ENCODE assay signal across 18 mouse cellular contexts in the genomic region with DNA sequence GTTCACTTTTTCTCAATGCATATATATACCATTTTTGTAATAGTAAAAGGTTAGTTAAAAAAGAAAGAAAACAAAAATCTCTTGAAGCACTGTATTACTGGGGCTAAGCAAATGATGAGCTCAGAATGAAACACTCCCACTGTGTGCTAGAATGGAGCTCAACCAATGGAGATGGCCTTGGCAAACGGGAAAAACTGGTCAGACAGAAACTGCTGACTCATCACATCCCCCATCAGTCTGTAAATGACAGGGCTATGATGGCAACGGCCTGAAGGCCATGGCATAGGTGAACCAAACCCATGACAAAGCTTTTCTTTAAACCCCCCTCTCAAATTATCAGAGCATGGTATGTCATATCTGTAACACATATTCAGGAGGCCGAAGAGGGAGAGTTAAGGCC.
"Had no signal": no experiment of that assay in that cellular context is flagged by ENCODE, and none has a peak within 500 bp of the region (broad histone marks: within the 10 kb centered on the region; RNA-seq: fewer than 3 reads in every experiment).

No protein-coding gene starts in this region.

- DNase-seq: lung, adult 18-20 months; lung, embryonic 14.5 days; lung, postnatal 10 days; lung, postnatal 4 days; midbrain, embryonic 14.5 days; retina, postnatal 1 day; right cerebral cortex, adult 18-20 months; right cerebral cortex, postnatal 25 days; right cerebral cortex, postnatal 4 days; spleen, adult 18-20 months; thymus, adult 18-20 months; thymus, postnatal 14 days; thymus, postnatal 36 days had no signal

- H3K36me3 ChIP-seq: midbrain, embryonic 10.5 days; midbrain, embryonic 12.5 days; neural tube, embryonic 13.5 days; neural tube, embryonic 15.5 days had no signal

- H3K27ac ChIP-seq: midbrain, embryonic 10.5 days; midbrain, embryonic 12.5 days; neural tube, embryonic 13.5 days; neural tube, embryonic 15.5 days had no signal

- H3K4me1 ChIP-seq: midbrain, embryonic 12.5 days; neural tube, embryonic 13.5 days had no signal

- H3K27me3 ChIP-seq: midbrain, embryonic 12.5 days; neural tube, embryonic 13.5 days; neural tube, embryonic 15.5 days had no signal

- H3K9me3 ChIP-seq: midbrain, embryonic 10.5 days; midbrain, embryonic 12.5 days; neural tube, embryonic 13.5 days; neural tube, embryonic 15.5 days had no signal

- H3K4me3 ChIP-seq: midbrain, embryonic 10.5 days; midbrain, embryonic 12.5 days; myocyte; neural tube, embryonic 13.5 days; neural tube, embryonic 15.5 days had no signal

- H3K9ac ChIP-seq: lung, embryonic 14.5 days; midbrain, embryonic 12.5 days; neural tube, embryonic 13.5 days; neural tube, embryonic 15.5 days had no signal
